Mouse (Mus musculus): ENCODE measurements around the gene Lctl. TPM values are rescaled to one million over a fixed set of nuclear protein-coding genes. Genes with fewer than 3 reads are reported as not detected.
"Not testable (repeated sequence)": the region's sequence is repeated elsewhere in the genome, so short reads cannot be mapped to it uniquely, and the experiment has no call there.

Lctl gene
- total RNA-seq, 2 experiments from 2014 or later, result 0.87 to 1.1 TPM

GRCm38 (mm10) chr9:64119898-64120297 lies 3.0 kb downstream of the Lctl start:
- DNase-seq (ENCODE audit: low spot score in 2 of 2), result no peak

- DNase-seq (ENCODE audit: low spot score in 2 of 2), result no peak
These were observed 3.8 kb downstream of the Lctl start for GRCm38 (mm10) chr9:64120584-64121277.

GRCm38 (mm10) chr9:64122601-64123000 lies 5.7 kb downstream of the Lctl start:
- DNase-seq (ENCODE audit: low spot score in 2 of 2), result no peak

GRCm38 (mm10) chr9:64124846-64125245 lies 7.9 kb downstream of the Lctl start:
- not testable (repeated sequence) for DNase-seq (ENCODE audit: low spot score in 2 of 2)

DNA sequence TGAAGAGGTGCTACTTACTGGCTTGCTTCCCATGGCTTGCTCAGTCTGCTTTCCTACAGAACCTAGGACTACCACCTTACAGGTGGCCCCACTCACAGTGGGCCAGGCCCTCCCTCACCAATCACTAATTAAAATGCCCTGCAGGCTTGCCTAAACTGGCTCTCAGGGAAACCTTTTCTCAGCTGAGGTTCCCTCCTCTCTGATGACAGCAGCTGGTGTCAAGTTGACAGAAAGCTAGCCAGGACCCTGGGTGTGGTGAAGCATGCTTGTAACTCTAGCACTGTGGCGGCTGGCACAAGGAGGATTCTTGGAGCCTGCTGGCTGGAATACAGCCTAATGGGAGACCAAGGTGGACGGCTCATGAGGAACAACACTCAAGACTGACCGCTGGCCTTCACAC lies 8.4 kb downstream of the Lctl start:
- DNase-seq (ENCODE audit: low spot score in 2 of 2), result no peak

DNA sequence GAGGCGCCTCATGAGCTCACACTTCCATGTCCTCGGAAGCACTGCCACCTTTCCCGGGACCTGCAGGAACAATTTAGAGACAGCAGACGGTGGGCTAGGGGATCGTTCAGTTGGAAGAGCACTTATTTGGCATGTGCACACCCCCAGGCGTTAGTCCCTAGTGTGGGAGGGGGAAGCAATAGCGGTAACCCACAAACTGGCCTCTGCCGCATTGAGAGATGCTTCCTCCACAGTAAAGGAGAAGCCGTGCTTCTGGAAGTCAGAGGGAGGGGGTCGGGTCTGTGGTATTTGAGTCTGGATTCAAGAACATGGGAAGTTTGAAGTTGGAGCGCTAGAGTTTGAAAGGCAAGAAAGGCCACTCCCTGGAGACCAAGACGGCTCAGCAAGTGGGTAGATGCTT lies 9.2 kb downstream of the Lctl start:
- no peak for DNase-seq (ENCODE audit: low spot score in 2 of 2)

DNA sequence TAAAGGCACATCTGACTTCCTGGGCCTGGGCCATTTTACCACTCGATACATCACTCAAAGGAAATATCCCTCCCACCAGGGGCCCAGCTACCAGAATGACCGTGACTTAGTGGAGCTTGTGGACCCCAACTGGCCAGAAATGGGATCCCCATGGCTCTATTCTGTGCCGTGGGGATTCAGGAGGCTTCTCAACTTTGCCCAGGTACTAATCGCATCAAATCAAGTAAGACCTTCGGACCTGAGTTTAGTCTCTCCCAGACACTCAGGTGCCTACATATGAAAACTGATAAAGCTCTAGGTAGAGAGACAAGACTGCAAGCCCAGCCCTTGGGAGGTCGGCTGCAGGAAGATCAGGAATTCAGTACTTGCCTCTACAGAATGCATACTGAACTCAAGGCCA lies 14.7 kb downstream of the Lctl start:
- DNase-seq (ENCODE audit: low spot score in 2 of 2), result no peak

DNA sequence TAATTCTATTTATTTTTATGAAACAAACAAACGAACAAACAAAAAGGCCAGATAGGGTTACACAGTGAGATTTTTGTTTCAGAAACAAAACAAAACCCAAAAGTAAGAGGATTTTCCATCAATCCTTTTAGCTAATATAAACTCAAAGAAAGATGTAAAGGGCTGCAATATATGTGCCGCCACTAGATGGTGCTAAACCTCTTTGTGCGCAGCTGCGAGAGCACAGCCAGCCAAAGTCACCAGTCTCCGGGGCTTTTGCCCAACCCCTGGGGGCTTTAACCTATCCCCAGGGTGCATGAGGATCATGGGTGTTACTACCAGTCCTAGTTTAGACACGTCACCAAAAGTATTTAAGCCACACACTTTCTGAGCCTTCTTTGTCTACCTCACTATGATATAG lies 21.9 kb downstream of the Lctl start:
- DNase-seq (ENCODE audit: low spot score in 2 of 2), result not testable (repeated sequence)

DNA sequence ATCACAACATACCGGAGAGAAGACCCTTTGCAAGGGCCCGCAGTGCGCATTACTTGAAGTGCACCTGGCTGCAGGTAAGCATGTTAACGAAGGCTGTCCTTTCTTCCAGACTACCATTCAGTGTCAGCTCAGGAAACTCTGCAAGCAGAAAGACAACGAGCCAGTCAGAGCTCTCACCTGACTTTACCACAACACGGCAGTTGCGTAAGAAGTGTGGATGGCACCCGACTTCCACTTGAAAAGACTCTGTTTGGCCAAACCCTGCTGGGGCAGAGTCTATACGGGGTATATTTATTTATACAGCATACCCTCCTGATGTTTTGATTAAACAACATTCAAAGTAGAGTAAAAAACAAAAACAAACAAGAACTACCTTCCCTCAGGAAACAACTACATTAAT lies 22.9 kb downstream of the Lctl start:
- no peak for DNase-seq (ENCODE audit: low spot score in 2 of 2)

- DNase-seq (ENCODE audit: low spot score in 2 of 2), result no peak
These were observed 39.7 kb downstream of the Lctl start for GRCm38 (mm10) chr9:64156641-64157040.

DNA sequence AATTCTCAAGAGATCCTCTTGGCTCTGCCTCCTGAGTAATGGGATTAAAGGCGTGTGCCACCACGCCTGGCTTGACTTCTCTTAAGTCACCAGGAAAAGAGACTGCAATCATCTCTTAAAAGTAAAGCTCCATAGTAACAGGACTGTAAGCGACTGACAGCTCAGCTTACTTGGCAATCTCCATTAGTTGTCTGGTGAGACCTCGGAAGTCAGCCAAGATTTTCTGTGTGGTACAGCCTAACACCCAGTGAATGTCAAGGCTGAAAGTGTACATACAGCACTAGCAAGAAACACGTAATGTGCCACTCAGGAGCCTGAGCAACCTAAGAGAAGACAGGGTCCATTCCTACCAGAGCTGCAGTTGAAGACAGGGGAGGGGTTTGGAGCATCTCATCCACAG lies 43.5 kb downstream of the Lctl start:
- DNase-seq (ENCODE audit: low spot score in 2 of 2), result no peak

- DNase-seq (ENCODE audit: low spot score in 2 of 2), result not testable (repeated sequence)
These were observed 53.0 kb downstream of the Lctl start for GRCm38 (mm10) chr9:64169967-64170366.

DNA sequence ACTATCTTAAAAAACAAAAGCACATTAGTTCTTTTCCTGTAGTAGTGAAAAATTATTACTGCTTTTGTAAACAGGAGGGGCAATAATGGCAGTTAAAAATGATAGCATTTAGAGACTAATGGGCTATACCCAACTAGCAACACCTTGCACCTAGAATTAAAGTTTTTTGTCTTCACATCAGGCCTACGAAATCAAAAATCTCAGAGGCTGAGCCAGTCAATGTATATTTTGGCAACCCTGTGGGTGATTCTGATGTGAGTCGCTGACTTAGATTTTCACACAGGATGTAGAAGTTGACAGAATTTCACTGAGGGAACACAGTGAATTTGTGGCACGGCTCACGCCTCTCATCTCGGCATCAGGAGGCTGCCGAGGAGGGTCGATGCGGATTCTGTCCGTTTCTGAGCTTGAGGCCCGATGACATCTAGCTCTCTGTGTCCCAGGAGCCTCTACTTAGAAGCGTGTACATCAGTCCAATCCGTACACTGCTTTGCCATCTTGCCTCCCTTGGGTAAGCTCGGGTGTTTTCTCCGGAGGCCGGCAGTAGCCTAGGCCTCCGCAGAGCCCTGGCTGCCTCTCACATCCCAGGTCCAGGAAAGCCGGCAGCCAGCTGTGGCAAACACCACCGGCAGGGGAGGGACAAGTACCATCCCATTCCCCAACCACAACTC lies 55.3 kb downstream of the Lctl start:
- DNase-seq (ENCODE audit: low spot score in 2 of 2), result peak in 1 of 2 experiments; percentile 9

DNA sequence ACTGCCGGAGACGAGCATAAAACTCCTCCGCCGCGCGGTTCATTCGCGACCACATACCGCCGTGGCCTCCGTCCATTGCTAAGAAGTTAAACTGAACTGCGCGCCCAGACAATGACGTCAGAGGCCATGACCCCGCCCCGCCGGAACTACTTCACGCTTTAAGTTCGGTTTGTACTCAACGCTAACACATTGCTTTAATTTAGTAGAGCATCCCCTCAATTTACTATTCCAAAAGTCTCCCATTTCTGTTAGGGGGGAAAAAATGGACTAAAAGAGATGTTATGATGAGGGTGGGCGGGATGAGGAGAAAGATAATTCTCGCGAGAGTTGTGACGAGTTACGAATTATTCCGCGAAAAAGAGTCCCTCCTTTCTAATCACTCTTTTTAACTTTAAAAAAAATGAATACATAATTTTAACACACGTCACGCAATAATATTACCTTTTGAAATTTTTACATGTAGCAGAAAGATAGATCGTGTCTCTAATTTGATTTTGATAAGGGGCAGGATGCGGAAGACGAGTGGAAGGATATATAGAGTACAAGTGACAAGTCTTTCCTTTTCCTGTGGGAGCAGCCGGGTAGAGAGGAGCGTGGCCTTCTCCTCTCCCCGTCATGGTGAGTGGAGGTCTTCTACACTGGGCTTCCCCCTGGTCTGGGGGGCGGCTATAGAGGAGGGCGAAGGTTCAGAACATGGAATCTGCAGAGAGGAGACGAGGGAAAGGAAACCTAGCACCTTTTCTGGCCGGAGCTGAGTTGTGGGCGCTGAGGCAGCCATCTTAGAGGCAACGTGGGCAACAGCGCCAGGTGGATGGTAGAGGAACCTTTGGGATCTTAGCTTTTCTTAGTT lies 56.1 kb downstream of the Lctl start, which contains the start of the genes Zwilch and Rpl4:
Gene Zwilch, minus strand, starts transcription at position 289 of the 850 bp plus-strand sequence.
Gene Rpl4, plus strand, starts transcription at position 560 of the 850 bp plus-strand sequence.
- DNase-seq (ENCODE audit: low spot score in 2 of 2), result peak; percentile 59 to 63

- DNase-seq (ENCODE audit: low spot score in 2 of 2), result no peak
These were observed 56.8 kb downstream of the Lctl start for GRCm38 (mm10) chr9:64173666-64174220.

DNA sequence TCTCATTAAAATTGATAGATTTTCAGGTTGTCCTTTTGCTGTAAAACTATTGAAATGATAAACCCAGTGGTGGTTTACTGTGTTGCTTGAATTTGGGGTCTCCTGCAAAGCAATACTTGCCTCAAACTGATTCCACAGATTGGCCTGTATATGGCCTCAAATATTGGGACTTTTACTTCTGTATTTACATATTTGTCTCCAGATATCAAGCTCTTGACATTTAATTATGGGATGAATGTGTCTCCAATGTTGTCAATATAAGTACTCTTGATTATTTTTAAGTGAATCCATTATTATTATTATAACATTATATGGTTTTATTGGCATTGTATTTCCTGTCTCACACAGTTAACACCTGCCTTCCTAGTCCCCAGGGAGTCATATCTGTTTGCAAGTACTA lies 57.4 kb downstream of the Lctl start:
- no peak for DNase-seq (ENCODE audit: low spot score in 2 of 2)

DNA sequence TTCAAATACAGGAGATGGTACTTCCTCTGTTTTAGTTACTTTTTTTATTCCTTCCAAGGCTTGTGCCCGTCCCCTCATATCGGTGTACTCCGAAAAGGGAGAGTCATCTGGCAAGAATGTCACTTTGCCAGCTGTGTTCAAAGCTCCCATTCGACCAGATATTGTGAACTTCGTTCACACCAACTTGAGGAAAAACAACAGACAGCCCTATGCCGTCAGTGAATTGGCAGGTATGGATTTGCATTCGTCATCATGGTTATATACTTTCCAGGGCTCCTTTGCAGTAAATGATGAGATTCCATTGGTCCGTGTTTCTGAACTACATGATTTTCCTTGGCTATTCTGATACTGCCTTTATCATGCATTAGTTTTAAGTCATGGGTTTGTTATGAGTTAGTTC lies 57.8 kb downstream of the Lctl start:
- DNase-seq (ENCODE audit: low spot score in 2 of 2), result no peak

- DNase-seq (ENCODE audit: low spot score in 2 of 2), result no peak
These were observed 58.4 kb downstream of the Lctl start for GRCm38 (mm10) chr9:64175378-64175777.

DNA sequence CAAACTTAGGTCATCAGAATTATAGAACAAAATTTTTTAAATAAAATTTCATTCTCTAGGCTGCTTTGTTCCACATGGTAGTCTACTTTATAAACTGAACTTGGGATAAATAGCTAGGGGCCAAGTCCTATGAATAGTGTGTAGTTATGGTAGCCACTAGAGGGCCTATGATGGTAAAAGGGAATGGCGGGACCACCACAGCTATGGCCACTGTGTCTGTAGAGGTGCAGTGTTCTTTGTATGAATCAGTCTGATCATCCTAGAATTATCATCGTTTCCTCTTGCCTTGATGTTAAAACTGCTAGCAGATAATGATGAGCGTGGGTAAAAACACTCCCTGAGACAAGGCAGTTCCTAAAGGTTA lies 61.6 kb downstream of the Lctl start:
- DNase-seq (ENCODE audit: low spot score in 2 of 2), result no peak

DNA sequence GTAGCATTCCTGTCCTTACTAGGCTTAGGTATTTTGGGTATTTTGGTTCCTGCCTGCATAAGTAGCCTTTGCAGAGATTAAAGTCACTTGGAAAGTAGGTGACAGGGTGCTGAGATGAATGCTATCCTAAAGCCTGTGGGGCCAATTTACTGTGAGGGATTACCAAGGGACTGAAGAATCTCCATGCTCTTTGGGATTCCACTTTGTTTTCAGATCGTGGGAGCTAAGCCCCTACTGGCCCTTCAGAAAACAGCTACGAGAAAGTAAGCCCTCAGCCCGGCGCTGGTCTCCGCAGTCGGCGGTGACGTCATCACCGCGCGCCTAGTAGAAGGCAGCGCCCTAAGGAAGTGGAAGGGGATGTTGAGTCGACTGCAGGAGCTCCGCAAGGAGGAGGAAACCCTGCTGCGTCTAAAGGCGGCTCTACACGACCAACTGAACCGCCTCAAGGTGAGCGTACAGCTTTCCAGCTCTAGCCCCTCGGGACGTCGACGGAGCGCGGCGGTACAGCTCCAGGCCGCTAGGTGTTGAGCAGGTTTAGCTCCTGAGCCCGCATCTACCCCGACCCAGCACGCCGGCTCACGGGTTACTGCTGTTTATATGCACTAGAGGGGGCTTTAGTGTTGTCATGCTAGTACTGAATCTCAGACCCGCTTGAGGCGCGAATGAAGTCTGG lies 62.2 kb downstream of the Lctl start, which contains the start of gene Snapc5:
Gene Snapc5, plus strand, starts transcription at position 301 of the 673 bp plus-strand sequence.
- peak; percentile 51 to 72 for DNase-seq (ENCODE audit: low spot score in 2 of 2)

GRCm38 (mm10) chr9:64183295-64183694 lies 66.3 kb downstream of the Lctl start:
- not testable (repeated sequence) for DNase-seq (ENCODE audit: low spot score in 2 of 2)
